Mouse (Mus musculus) forebrain, postnatal 0 days (tissue): ENCODE data around the gene Ccni. TPM values are rescaled to one million over a fixed set of nuclear protein-coding genes. Genes with fewer than 3 reads are reported as not detected.
A peak's percentile ranks its signal among the peaks of the same experiment; 100 is the strongest.

Experiments used
- ATAC-seq: fragments of 200-750 bp; cut with Nextera tagmentation; 2 replicates; pipeline ENCODE4 v1.8.0; 2017; ENCODE audit warnings: mild to moderate bottlenecking, moderate library complexity
- DNase-seq: peaks from one replicate; pipeline ENCODE4 v3.0.0-alpha.2; 2015
- H3K27ac ChIP-seq: fragments of 300-500 bp; sonication (generic); 2 replicates; pipeline ENCODE4 v1.5.1; 2014; ENCODE audit warnings: low read depth, mild to moderate bottlenecking, antibody characterized with exemption, low read length, moderate library complexity, mixed read lengths
- H3K27me3 ChIP-seq: fragments of 300-500 bp; sonication (generic); 2 replicates; pipeline ENCODE4 v1.6.1; 2014; ENCODE audit warnings: mild to moderate bottlenecking, low read length, mixed read lengths; ENCODE audit not compliant: insufficient read depth
- H3K36me3 ChIP-seq: fragments of 300-500 bp; sonication (generic); 2 replicates; pipeline ENCODE4 v1.6.1; 2014; ENCODE audit warnings: mild to moderate bottlenecking, moderate library complexity; ENCODE audit not compliant: insufficient read depth
- H3K4me1 ChIP-seq: fragments of 300-500 bp; sonication (generic); 2 replicates; pipeline ENCODE4 v1.6.1; 2014; ENCODE audit warnings: antibody characterized with exemption; ENCODE audit not compliant: insufficient read depth
- H3K4me2 ChIP-seq: fragments of 300-500 bp; sonication (generic); 2 replicates; pipeline ENCODE4 v1.6.1; 2014; ENCODE audit warnings: low read depth, mild to moderate bottlenecking, moderate library complexity
- H3K4me3 ChIP-seq: fragments of 300-500 bp; sonication (generic); 2 replicates; pipeline ENCODE4 v1.5.1; 2014; ENCODE audit warnings: low read depth, low read length, mixed read lengths
- H3K9ac ChIP-seq: fragments of 300-500 bp; sonication (generic); 2 replicates; pipeline ENCODE4 v1.6.1; 2014; ENCODE audit warnings: mild to moderate bottlenecking
- H3K9me3 ChIP-seq: fragments of 300-500 bp; sonication (generic); 2 replicates; pipeline ENCODE4 v1.6.1; 2016; ENCODE audit warnings: low read length
- CTCF ChIP-seq: sonication (generic); IDR thresholded peaks from 2 replicates; pipeline ENCODE4 v1.5.1; 2016; ENCODE audit warnings: antibody characterized with exemption, control low read depth, low read depth
- WGBS: fragments of 180-500 bp; shearing (Covaris S2); extraction: QIAGEN DNeasy Blood & Tissue Kit; methylation state at CpG from one replicate; pipeline ENCODE4 v1.1.7; 2014; 5-methylcytosine and 5-hydroxymethylcytosine counted together
- polyA plus RNA-seq: library from polyadenylated mRNA; unstranded; fragments of >200 nt; fragmentation: Nextera tagmentation; extraction: Ambion mirVana; gene quantifications from 2 replicates; pipeline ENCODE4 v1.2.1, GENCODE M21; 2015
- total RNA-seq: library from RNA; depleted of rRNA; stranded (reverse); fragments of >200 nt; gene quantifications from 2 replicates; pipeline ENCODE4 v1.2.3, GENCODE M21; 2014

Ccni gene
- total and polyA plus RNA-seq, 2 experiments from 2014 or later, result 133 to 284 TPM

DNA sequence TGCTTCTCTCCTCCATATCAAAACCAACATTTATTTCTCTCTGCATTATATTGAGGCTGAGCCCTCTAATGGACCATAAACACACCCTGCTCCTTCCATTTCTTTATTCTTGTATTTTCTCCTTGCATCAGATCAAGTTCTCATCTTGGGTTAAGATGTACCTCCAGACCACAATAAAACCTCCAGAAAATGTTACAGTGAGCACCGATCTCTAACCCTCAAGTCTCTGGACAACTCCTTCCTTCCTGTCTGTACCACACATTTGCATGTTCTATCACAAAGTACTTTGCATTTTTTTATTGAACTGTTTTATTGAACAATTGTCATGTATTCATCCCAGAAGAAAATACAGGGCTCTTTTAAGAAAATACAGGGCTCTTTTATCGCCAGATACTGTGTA, 23.2 kb upstream of the Ccni start:
- no peak for TF ChIP-seq CTCF
- H3K4me3 ChIP-seq, result no peak overlapping the region
- 72% methylated on average over 2 of the region's 2 CpGs for WGBS
- H3K4me2 ChIP-seq, result no peak overlapping the region
- H3K9ac ChIP-seq, result no peak overlapping the region
- no peaks in the 10 kb centered on the region for H3K36me3 ChIP-seq
- no peaks in the 10 kb centered on the region for H3K4me1 ChIP-seq
- ATAC-seq (no peak), DNase-seq (no peak)
- H3K27me3 ChIP-seq, result no peaks in the 10 kb centered on the region
- H3K27ac ChIP-seq, result no peak overlapping the region
- no peaks in the 10 kb centered on the region for H3K9me3 ChIP-seq

DNA sequence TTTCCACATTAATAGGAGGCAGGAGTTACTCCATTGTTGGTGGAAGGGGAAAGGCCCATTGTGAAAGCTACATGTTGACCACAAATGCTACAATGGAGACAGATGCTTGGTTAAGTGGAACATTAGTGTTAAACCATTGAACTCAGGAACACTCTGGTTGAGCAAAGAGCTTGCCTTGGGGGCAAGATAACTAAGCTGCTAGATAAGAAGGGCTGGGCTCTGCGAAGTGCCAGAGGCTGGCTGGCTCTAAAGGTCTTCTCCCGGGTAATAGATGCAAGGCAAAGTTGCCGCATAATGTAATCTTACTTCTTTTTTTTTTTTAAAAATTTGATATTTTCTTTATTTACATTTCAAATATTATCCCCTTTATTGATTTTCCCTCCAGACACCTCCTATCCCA, 20.9 kb upstream of the Ccni start:
- 95% methylated on average over 3 of the region's 3 CpGs for WGBS
- no peaks in the 10 kb centered on the region for H3K9me3 ChIP-seq
- no peak for TF ChIP-seq CTCF

DNA sequence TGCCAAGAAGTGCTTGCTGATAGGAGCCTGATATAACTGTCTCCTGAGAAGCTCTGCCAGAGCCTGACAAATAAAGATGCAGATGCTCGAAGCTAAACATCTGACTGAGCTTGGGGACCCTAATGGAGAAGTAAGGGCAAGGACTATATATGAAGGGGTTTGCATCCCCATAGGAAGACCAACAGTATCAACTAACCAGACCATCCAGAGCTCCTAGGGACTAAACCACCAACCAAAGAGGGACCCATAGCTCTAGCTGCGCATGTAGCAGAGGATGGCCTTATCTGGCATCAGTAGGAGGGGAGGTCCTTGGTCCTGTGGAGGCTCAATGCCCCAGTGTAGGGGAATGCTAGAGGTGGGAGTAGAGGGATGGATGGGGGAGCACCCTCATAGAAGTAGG, 18.3 kb upstream of the Ccni start:
- H3K4me1 ChIP-seq, result no peaks in the 10 kb centered on the region
- no peaks in the 10 kb centered on the region for H3K9me3 ChIP-seq
- ATAC-seq, result no peak
- no peak for TF ChIP-seq CTCF
- no peak overlapping the region for H3K27ac ChIP-seq
- H3K36me3 ChIP-seq, result no peaks in the 10 kb centered on the region
- 85% methylated on average over 2 of the region's 2 CpGs for WGBS
- no peaks in the 10 kb centered on the region for H3K27me3 ChIP-seq
- H3K9ac ChIP-seq, result no peak overlapping the region
- no peak overlapping the region for H3K4me3 ChIP-seq
- H3K4me2 ChIP-seq, result no peak overlapping the region
- no peak for DNase-seq

More for the DNA sequence above, 20.9 kb upstream of the Ccni start:
- H3K9ac ChIP-seq, result no peak overlapping the region
- ATAC-seq (no peak), DNase-seq (no peak)
- H3K36me3 ChIP-seq, result no peaks in the 10 kb centered on the region
- no peaks in the 10 kb centered on the region for H3K4me1 ChIP-seq
- H3K27me3 ChIP-seq, result no peaks in the 10 kb centered on the region
- H3K4me3 ChIP-seq, result no peak overlapping the region
- no peak overlapping the region for H3K4me2 ChIP-seq
- no peak overlapping the region for H3K27ac ChIP-seq

DNA sequence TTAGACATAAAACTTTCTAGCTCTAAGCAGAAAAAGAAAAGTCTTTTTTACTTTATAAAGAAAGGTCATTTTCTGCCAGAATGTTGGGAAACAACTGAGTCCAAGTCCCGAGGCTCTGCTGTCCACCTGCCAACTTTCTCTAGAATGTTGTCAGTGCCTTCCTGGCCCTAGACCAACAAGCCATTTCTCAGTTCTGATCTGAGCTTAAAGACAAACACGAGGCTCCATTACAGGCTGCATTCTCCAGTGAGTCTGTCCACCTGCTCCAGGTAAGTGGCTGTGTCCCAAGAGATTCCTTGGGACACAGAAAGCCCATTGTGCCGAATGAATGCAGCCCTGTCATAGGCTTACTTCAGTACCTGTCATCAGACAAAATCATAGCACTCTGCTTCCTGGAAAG, 15.4 kb upstream of the Ccni start:
- no peak for ATAC-seq
- Histone ChIP-seq H3K27me3 (no peaks in the 10 kb centered on the region), H3K9me3 (no peaks in the 10 kb centered on the region), H3K4me1 (no peaks in the 10 kb centered on the region), H3K9ac (no peak overlapping the region), H3K36me3 (no peaks in the 10 kb centered on the region), H3K4me2 (no peak overlapping the region), H3K27ac (no peak overlapping the region), H3K4me3 (no peak overlapping the region)
- TF ChIP-seq CTCF, result no peak
- 50% methylated on average over 3 of the region's 3 CpGs for WGBS
- no peak for DNase-seq

DNA sequence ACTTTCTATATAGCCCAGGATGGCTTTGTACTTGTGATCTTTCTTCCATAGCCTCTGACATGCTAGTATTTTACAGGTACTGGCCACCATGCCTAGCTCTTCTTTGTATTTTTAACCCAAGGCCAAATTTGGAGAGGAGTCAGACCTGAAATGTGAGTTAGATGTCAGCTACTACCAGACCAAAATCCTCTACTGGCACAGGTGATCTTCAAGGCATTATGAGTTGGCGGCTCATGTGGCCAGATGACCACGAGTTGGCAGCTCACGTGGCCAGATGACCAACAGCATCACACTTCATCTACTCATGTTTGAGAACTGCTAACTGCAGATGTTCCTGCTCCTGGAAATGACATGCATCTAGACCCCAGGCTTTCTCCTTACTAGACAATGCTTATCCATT, 12.1 kb upstream of the Ccni start:
- no peaks in the 10 kb centered on the region for H3K4me1 ChIP-seq
- 89% methylated on average over 3 of the region's 3 CpGs for WGBS
- H3K4me3 ChIP-seq, result no peak overlapping the region
- no peaks in the 10 kb centered on the region for H3K27me3 ChIP-seq
- no peak for TF ChIP-seq CTCF
- no peak overlapping the region for H3K9ac ChIP-seq
- no peak overlapping the region for H3K27ac ChIP-seq
- H3K36me3 ChIP-seq, result no peaks in the 10 kb centered on the region
- H3K4me2 ChIP-seq, result no peak overlapping the region
- no peaks in the 10 kb centered on the region for H3K9me3 ChIP-seq
- DNase-seq (no peak), ATAC-seq (no peak)

DNA sequence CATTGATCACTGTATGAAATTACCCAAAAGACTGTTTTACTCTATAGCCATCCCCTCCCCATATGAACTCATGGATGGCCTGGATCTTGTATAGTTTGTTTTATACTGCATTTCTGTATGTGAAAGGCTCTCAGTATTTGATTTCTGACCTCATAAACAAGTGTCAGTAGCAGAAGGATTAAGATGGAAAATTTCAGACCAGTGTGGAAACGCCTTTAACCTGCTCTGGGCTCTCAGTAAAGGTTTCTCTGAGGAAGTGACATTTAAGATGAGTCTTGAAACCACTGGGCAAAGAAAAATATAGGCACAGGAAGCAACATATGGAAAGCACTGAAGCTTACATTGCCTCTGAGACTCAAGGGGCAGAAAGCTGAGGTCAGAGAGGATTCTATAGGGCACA, 1.3 kb upstream of the Ccni start:
- Histone ChIP-seq H3K4me2 (0 out of 2 replicates have a peak overlapping the region, but pooled peaks have one; percentile 48), H3K36me3 (no peaks in the 10 kb centered on the region), H3K4me3 (no peak overlapping the region), H3K27me3 (no peaks in the 10 kb centered on the region), H3K9ac (no peak overlapping the region), H3K4me1 (peaks cover 14% of the 10 kb centered on the region; the same call in 1 of the 2 replicates), H3K27ac (no peak overlapping the region), H3K9me3 (no peaks in the 10 kb centered on the region)
- TF ChIP-seq CTCF, result no peak
- ATAC-seq (no peak), DNase-seq (no peak)
- WGBS, result 65% methylated on average over 1 of the region's 1 CpGs

DNA sequence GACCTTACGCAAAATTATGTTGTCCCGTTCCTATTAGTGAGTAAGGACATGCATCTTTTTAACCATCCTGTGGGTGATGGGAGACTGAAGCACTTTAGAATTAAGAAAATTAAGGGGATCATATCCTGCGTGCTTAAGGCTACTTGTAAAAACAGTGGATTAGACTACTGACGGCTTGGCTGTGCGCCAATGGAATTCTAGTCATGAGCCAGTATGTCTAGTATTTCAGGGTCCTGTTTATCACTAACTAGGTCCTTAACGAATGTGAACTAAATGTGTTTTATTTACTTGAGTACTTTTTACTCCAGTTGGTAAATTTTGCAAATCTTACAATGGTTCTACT, 682 bp upstream of the Ccni start:
- no peaks in the 10 kb centered on the region for H3K9me3 ChIP-seq
- peak overlapping the region; percentile 86 for H3K4me3 ChIP-seq
- no peaks in the 10 kb centered on the region for H3K36me3 ChIP-seq
- H3K4me1 ChIP-seq, result peaks cover 14% of the 10 kb centered on the region; the same call in 1 of the 2 replicates
- 3% methylated on average over 6 of the region's 6 CpGs for WGBS
- H3K27ac ChIP-seq, result peak overlapping the region; percentile 91
- TF ChIP-seq CTCF, result no peak
- H3K9ac ChIP-seq, result peak overlapping the region; percentile 46
- DNase-seq (no peak), ATAC-seq (peak; percentile 5)
- peak overlapping the region; percentile 48 for H3K4me2 ChIP-seq
- no peaks in the 10 kb centered on the region for H3K27me3 ChIP-seq
